Mouse (Mus musculus) effector memory CD4-positive, alpha-beta T cell, adult 5 months (primary cell): ENCODE results near the gene Gm21789. TPM values are rescaled to one million over a fixed set of nuclear protein-coding genes. Genes with fewer than 3 reads are reported as not detected.

Experiments
- polyA plus RNA-seq: library from polyadenylated mRNA; unstranded; fragments of 100-300 nt; shearing (Covaris generic); gene quantifications from one replicate; pipeline ENCODE4 v1.2.1, GENCODE M21; 2017

The Gm21789 gene
- polyA plus RNA-seq: not detected

GRCm38 (mm10) chrX:32941468-32941867, at the start of gene Gm21789:
Gene Gm21789, plus strand, starts transcription at chrX:32941768.

GRCm38 (mm10) chrX:32894325-32894724, 47.2 kb upstream of the Gm21789 start, which contains the start of gene Btbd35f30:
Gene Btbd35f30, plus strand, starts transcription at chrX:32894625.

GRCm38 (mm10) chrX:32973597-32973996, 32.0 kb downstream of the Gm21789 start, which contains the start of gene Btbd35f5:
Gene Btbd35f5, plus strand, starts transcription at chrX:32973897.

Other genes starting within 250 kb of the Gm21789 start
- gene Btbd35f21, start 215.7 kb upstream of the Gm21789 start, polyA plus RNA-seq: not detected
- gene Btbd35f30, start 47.1 kb upstream of the Gm21789 start, polyA plus RNA-seq: not detected
- not detected for gene Btbd35f5, start 32.1 kb downstream of the Gm21789 start, polyA plus RNA-seq